Mouse (Mus musculus) limb, embryonic 14.5 days (tissue): Measurements from ENCODE around the gene Hist1h4k. TPM values are rescaled to one million over a fixed set of nuclear protein-coding genes. Genes with fewer than 3 reads are reported as not detected.
"Not testable (repeated sequence)": the region's sequence is repeated elsewhere in the genome, so short reads cannot be mapped to it uniquely, and the experiment has no call there.

Experiments used
- ATAC-seq: fragments of 200-750 bp; cut with Nextera tagmentation; 2 replicates; pipeline ENCODE4 v1.8.0; 2017; ENCODE audit warnings: low read depth, moderate number of reproducible peaks, moderate TSS enrichment; ENCODE audit not compliant: low FRiP score
- DNase-seq: peaks from one replicate; pipeline ENCODE4 v3.0.0-alpha.2; 2015; ENCODE audit warnings: low spot score
- H3K27ac ChIP-seq: fragments of 300-500 bp; sonication (generic); replicated peaks from 2 replicates; pipeline ENCODE4 v1.5.1; 2014; ENCODE audit warnings: low read depth, mild to moderate bottlenecking, low read length, moderate library complexity, mixed read lengths
- H3K27me3 ChIP-seq: fragments of 300-500 bp; sonication (generic); 2 replicates; pipeline ENCODE4 v1.6.1; 2014; ENCODE audit warnings: low read length, mixed read lengths; ENCODE audit not compliant: control insufficient read depth, insufficient read depth
- H3K36me3 ChIP-seq: fragments of 300-500 bp; sonication (generic); 2 replicates; pipeline ENCODE4 v1.6.1; 2014; ENCODE audit warnings: mild to moderate bottlenecking, low read length, moderate library complexity, mixed read lengths; ENCODE audit not compliant: control insufficient read depth, insufficient read depth
- H3K4me1 ChIP-seq: fragments of 300-500 bp; sonication (generic); 2 replicates; pipeline ENCODE4 v1.6.1; 2014; ENCODE audit warnings: antibody characterized with exemption, low read length, mixed read lengths; ENCODE audit not compliant: control insufficient read depth, insufficient read depth
- H3K4me2 ChIP-seq: fragments of 300-500 bp; sonication (generic); replicated peaks from 2 replicates; pipeline ENCODE4 v1.6.1; 2014; ENCODE audit warnings: low read depth, mild to moderate bottlenecking, low read length, moderate library complexity; ENCODE audit not compliant: severe bottlenecking
- H3K4me3 ChIP-seq: fragments of 300-500 bp; sonication (generic); replicated peaks from 2 replicates; pipeline ENCODE4 v1.5.1; 2014; ENCODE audit warnings: low read length
- H3K9ac ChIP-seq: fragments of 300-500 bp; sonication (generic); 2 replicates; pipeline ENCODE4 v1.6.1; 2014; ENCODE audit warnings: mild to moderate bottlenecking, low read depth, low read length, moderate library complexity; ENCODE audit not compliant: severe bottlenecking
- H3K9me3 ChIP-seq: fragments of 300-500 bp; sonication (generic); 2 replicates; pipeline ENCODE4 v1.6.1; 2016; ENCODE audit warnings: low read length; ENCODE audit not compliant: control insufficient read depth
- POLR2A ChIP-seq: fragments of 200-500 bp; IDR thresholded peaks from 2 replicates; pipeline ENCODE4 v1.8.0; 2012; ENCODE audit warnings: inconsistent platforms, mild to moderate bottlenecking, moderate library complexity, borderline replicate concordance; ENCODE audit not compliant: insufficient read depth, insufficient read length; ENCODE audit errors: extremely low read depth
- WGBS: fragments of 180-500 bp; shearing (Covaris S2); extraction: QIAGEN DNeasy Blood & Tissue Kit; methylation state at CpG from one replicate; pipeline ENCODE4 v1.1.7; 2014; 5-methylcytosine and 5-hydroxymethylcytosine counted together
- polyA plus RNA-seq, 2 experiments: library from polyadenylated mRNA; depleted of rRNA in 1 of 2; stranded (reverse) in 1 of 2; unstranded in 1 of 2; fragments of >200 nt; fragmentation: Nextera tagmentation in 1 of 2; extraction: Ambion mirVana in 1 of 2; gene quantifications; 2 replicates each; pipeline versions ENCODE4 v1.2.1 to v1.2.3; 2012 to 2014

Gene Hist1h4k
- polyA plus RNA-seq, 2 experiments: 4.0 to 22.3 TPM

GRCm38 (mm10) chr13:21753524-21754285 is 3.4 kb upstream of the Hist1h4k start, which contains the start of the genes Hist1h2ak and Hist1h2bn:
TSS of gene Hist1h2ak (minus strand) at chr13:21753827.
TSS of gene Hist1h2bn (plus strand) at chr13:21754123.
- not testable (repeated sequence) for H3K36me3 ChIP-seq
- peak; percentile 66; the same call in 1 of the 2 replicates for TF ChIP-seq POLR2A

DNA sequence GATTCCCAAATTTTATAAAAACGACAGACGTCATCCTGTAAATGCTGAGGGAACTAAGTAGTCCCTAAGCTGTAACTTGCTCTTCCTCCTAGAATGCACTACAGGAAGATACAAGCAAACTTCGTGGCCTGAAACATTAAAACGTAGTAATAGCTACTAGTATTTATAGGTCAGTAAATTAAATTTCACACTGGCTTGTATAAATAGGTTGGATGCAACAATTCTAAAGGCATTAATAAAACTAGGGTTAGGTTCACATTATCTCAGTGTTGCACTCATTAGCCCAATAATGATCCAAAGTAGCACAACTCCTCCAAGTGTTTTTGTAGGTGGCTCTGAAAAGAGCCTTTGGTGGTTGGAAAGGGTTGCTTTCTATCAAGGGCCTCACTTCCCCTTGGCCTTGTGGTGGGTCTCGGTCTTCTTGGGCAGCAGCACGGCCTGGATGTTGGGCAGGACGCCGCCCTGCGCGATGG is 2.8 kb upstream of the Hist1h4k start:
- 1% methylated on average over 10 of the region's 10 CpGs for WGBS
- Histone ChIP-seq H3K9me3 (no peaks in the 10 kb centered on the region), H3K9ac (peak overlapping the region; percentile 61), H3K27ac (peak overlapping the region; percentile 89), H3K4me1 (peaks cover 23% of the 10 kb centered on the region), H3K36me3 (no peaks in the 10 kb centered on the region), H3K4me3 (peak overlapping the region; percentile 43), H3K4me2 (peak overlapping the region; percentile 62), H3K27me3 (no peaks in the 10 kb centered on the region)
- TF ChIP-seq POLR2A: no peak
- DNase-seq: no peak
- no peak for ATAC-seq

More at GRCm38 (mm10) chr13:21753524-21754285, 3.4 kb upstream of the Hist1h4k start, which contains the start of the genes Hist1h2ak and Hist1h2bn:
- H3K27ac ChIP-seq: peak within 1 kb of the TSS; percentile 89
- WGBS: 1% methylated on average over 19 of the region's 50 CpGs
- H3K9me3 ChIP-seq, H3K27me3 ChIP-seq: not testable (repeated sequence)
- H3K9ac ChIP-seq: peak within 1 kb of the TSS; percentile 61
- peaks cover 20% of the 10 kb centered on the region for H3K4me1 ChIP-seq
- ATAC-seq (peak; percentile 91), DNase-seq (peak; percentile 98)
- peak within 1 kb of the TSS; percentile 43 for H3K4me3 ChIP-seq
- H3K4me2 ChIP-seq: peak within 1 kb of the TSS; percentile 63

- H3K4me2 ChIP-seq: peak overlapping the region; percentile 62
- H3K4me1 ChIP-seq: peaks cover 23% of the 10 kb centered on the region
- peak overlapping the region; percentile 89 for H3K27ac ChIP-seq
- 0 out of 2 replicates have a peak, but pooled peaks have one; percentile 32 for TF ChIP-seq POLR2A
- ATAC-seq (no peak), DNase-seq (no peak)
- H3K27me3 ChIP-seq: no peaks in the 10 kb centered on the region
- no peaks in the 10 kb centered on the region for H3K36me3 ChIP-seq
- H3K9me3 ChIP-seq: no peaks in the 10 kb centered on the region
- no peak overlapping the region for H3K9ac ChIP-seq
- H3K4me3 ChIP-seq: 0 out of 2 replicates have a peak overlapping the region, but pooled peaks have one; percentile 43
- WGBS: 39% methylated on average over 3 of the region's 3 CpGs
Measured at GRCm38 (mm10) chr13:21752356-21752755, 2.1 kb upstream of the Hist1h4k start.

DNA sequence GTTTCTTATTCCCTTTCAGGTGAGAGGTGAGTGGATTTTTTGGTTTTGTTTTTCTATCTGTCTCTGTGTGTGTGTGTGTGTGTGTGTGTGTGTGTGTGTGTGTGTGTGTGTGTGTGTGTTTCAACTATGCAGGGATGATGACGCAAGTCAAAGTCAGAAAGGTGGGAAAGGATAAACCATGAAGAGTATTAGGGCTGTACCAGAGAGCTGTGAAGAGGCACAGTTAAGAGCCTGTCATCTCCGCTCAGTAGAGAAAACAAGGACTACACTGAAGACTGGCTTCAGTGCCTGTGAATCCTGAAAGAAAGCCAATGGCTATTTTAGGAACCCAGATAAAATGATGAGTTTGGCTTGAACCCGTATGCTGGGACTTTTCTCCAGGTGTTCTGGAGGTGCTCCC is 1.5 kb upstream of the Hist1h4k start:
- Histone ChIP-seq H3K4me1 (peaks cover 23% of the 10 kb centered on the region), H3K9ac (no peak overlapping the region)
- no peak for TF ChIP-seq POLR2A

GRCm38 (mm10) chr13:21751417-21751816 is 1.1 kb upstream of the Hist1h4k start:
- no peak for TF ChIP-seq POLR2A
- DNase-seq (no peak), ATAC-seq (no peak)
- H3K27me3 ChIP-seq: no peaks in the 10 kb centered on the region
- H3K4me3 ChIP-seq: no peak overlapping the region
- 0 out of 2 replicates have a peak overlapping the region, but pooled peaks have one; percentile 43 for H3K27ac ChIP-seq
- H3K36me3 ChIP-seq: no peaks in the 10 kb centered on the region
- peaks cover 23% of the 10 kb centered on the region for H3K4me1 ChIP-seq
- no peak overlapping the region for H3K4me2 ChIP-seq
- no peaks in the 10 kb centered on the region for H3K9me3 ChIP-seq
- no peak overlapping the region for H3K9ac ChIP-seq

More for the DNA sequence above, 1.5 kb upstream of the Hist1h4k start:
- no peaks in the 10 kb centered on the region for H3K9me3 ChIP-seq
- no peak for DNase-seq
- H3K4me2 ChIP-seq: no peak overlapping the region
- H3K27me3 ChIP-seq: no peaks in the 10 kb centered on the region
- H3K4me3 ChIP-seq: no peak overlapping the region
- 71% methylated on average over 3 of the region's 3 CpGs for WGBS
- peak overlapping the region; percentile 43; the same call in 1 of the 2 replicates for H3K27ac ChIP-seq
- ATAC-seq: no peak
- H3K36me3 ChIP-seq: no peaks in the 10 kb centered on the region
